Comparison of ENCODE assay signal across 8 mouse cellular contexts in the genomic region with DNA sequence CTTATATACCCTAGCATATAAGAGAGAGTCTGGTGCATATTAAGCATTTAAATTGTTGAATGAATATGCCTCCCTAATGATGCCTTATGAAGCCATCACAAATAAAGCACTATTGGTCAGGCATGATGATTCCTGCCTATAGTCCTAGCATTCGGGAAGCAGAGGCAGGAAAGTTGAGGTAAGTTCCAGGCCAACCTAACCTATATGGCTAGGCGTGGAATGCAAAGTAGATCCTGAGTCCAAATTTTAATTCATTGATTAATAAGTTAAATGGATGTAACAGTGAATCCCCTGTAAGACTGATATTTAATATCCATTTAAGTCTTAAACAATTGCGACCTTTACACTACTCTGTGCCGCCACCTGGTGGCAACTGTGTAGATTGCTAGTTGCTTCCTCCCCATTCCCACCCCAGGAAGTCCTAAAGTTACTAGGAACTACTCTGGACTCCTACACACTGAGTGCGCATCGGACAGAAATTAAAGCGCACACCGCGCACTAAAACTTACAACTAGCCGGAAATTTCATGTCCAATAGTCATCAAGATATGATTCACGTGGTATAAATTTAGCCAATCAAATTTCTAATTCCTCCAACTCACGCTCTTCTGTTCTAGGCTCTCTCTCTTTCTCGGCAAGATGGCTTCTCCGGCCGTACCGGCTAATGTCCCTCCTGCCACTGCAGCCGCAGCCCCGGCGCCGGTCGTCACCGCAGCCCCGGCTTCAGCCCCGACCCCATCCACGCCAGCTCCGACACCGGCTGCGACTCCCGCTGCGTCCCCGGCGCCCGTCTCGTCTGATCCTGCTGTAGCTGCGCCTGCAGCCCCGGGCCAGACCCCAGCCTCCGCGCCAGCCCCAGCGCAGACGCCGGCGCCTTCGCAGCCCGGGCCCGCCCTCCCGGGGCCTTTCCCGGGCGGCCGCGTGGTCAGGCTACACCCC. TPM values are rescaled to one million over a fixed set of nuclear protein-coding genes. Genes with fewer than 3 reads are reported as not detected.
A peak's percentile ranks its signal among the peaks of the same experiment; 100 is the strongest.
DNase-seq lines count a peak whose midpoint lies in the region; ATAC-seq and TF ChIP-seq lines count a peak whose summit lies in the region.

Gene Eif3f (plus strand): TSS at position 624 of the 938 bp plus-strand sequence.

- peaks cover 2% of the 10 kb centered on the region; the same call in 1 of the 2 replicates for H3K4me1 ChIP-seq in bone marrow, adult 2 months (ENCODE audit: control insufficient read depth, insufficient read depth, low read length)
- H3K4me1 ChIP-seq in embryonic facial prominence, embryonic 15.5 days = peaks cover 11% of the 10 kb centered on the region
- peaks cover 11% of the 10 kb centered on the region for H3K4me1 ChIP-seq in limb, embryonic 14.5 days (ENCODE audit: control insufficient read depth, insufficient read depth, low read length)
- H3K4me1 ChIP-seq in midbrain, postnatal 0 days (ENCODE audit: insufficient read depth, low read length) = peaks cover 11% of the 10 kb centered on the region; the same call in 1 of the 2 replicates

- H3K4me2 ChIP-seq in embryonic facial prominence, embryonic 15.5 days (replicated peaks) = peak within 1 kb of the TSS; percentile 79
- H3K4me2 ChIP-seq in limb, embryonic 14.5 days (replicated peaks; ENCODE audit: low read depth, low read length, severe bottlenecking) = peak within 1 kb of the TSS; percentile 81
- H3K4me2 ChIP-seq in midbrain, postnatal 0 days (ENCODE audit: low read depth, low read length, poor library complexity, severe bottlenecking) = peak within 1 kb of the TSS; percentile 87

- peak within 1 kb of the TSS; percentile 88 for H3K4me3 ChIP-seq in bone marrow, adult 2 months (replicated peaks; ENCODE audit: control insufficient read depth, low read depth, low read length)
- H3K4me3 ChIP-seq in embryonic facial prominence, embryonic 15.5 days (replicated peaks) = peak within 1 kb of the TSS; percentile 97
- H3K4me3 ChIP-seq in limb, embryonic 14.5 days (replicated peaks; ENCODE audit: low read length) = peak within 1 kb of the TSS; percentile 91
- H3K4me3 ChIP-seq in midbrain, postnatal 0 days (ENCODE audit: low read depth, low read length) = peak within 1 kb of the TSS; percentile 100

- WGBS in bone marrow, adult 2 months = 1% methylated on average over 50 of the region's 50 CpGs
- WGBS in embryonic facial prominence, embryonic 15.5 days = 2% methylated on average over 50 of the region's 50 CpGs
- WGBS in limb, embryonic 14.5 days = 1% methylated on average over 49 of the region's 50 CpGs
- 2% methylated on average over 50 of the region's 50 CpGs for WGBS in midbrain, postnatal 0 days

- peak within 1 kb of the TSS; percentile 90 for H3K27ac ChIP-seq in bone marrow, adult 2 months (ENCODE audit: control insufficient read depth, insufficient read depth, low read depth, low read length, poor library complexity)
- H3K27ac ChIP-seq in embryonic facial prominence, embryonic 15.5 days (replicated peaks) = peak within 1 kb of the TSS; percentile 65
- H3K27ac ChIP-seq in limb, embryonic 14.5 days (replicated peaks; ENCODE audit: low read depth, low read length) = peak within 1 kb of the TSS; percentile 72
- peak within 1 kb of the TSS; percentile 87 for H3K27ac ChIP-seq in midbrain, postnatal 0 days (ENCODE audit: low read depth, low read length)

- peak; percentile 97 for ATAC-seq in embryonic facial prominence, embryonic 15.5 days (ENCODE audit: insufficient number of reproducible peaks, low FRiP score, low TSS enrichment, low read depth)
- peak; percentile 100 for ATAC-seq in limb, embryonic 14.5 days (ENCODE audit: low FRiP score, low read depth)
- peak; percentile 97 for ATAC-seq in midbrain, postnatal 0 days (ENCODE audit: low FRiP score)

- peaks cover 25% of the 10 kb centered on the region for H3K36me3 ChIP-seq in embryonic facial prominence, embryonic 15.5 days
- peaks cover 19% of the 10 kb centered on the region for H3K36me3 ChIP-seq in limb, embryonic 14.5 days (ENCODE audit: control insufficient read depth, insufficient read depth, low read length)
- peaks cover 19% of the 10 kb centered on the region for H3K36me3 ChIP-seq in midbrain, postnatal 0 days (ENCODE audit: insufficient read depth, low read length)

- DNase-seq in 416B (ENCODE audit: low read depth) = peak; percentile 100
- peak; percentile 99 for DNase-seq in heart, adult 8-10 months (ENCODE audit: low spot score)
- peak; percentile 99 for DNase-seq in kidney, adult 9 months
- DNase-seq in limb, embryonic 14.5 days (ENCODE audit: low spot score) = peak; percentile 98
- peak; percentile 99 for DNase-seq in midbrain, postnatal 0 days (ENCODE audit: low spot score)
- DNase-seq in spleen, postnatal 14 days (ENCODE audit: low spot score in 2 of 2) = peak; percentile 85 to 87

- peak; percentile 81 for TF ChIP-seq CTCF in bone marrow, adult 2 months (IDR thresholded peaks at IDR 0.05; ENCODE audit: control insufficient read depth, insufficient read depth, low read length)
- peak; percentile 96 for TF ChIP-seq CTCF in midbrain, postnatal 0 days (IDR thresholded peaks at IDR 0.05)

- no peaks in the 10 kb centered on the region for H3K9me3 ChIP-seq in embryonic facial prominence, embryonic 15.5 days (replicated peaks)
- no peaks in the 10 kb centered on the region for H3K9me3 ChIP-seq in limb, embryonic 14.5 days (ENCODE audit: control insufficient read depth, low read length)
- H3K9me3 ChIP-seq in midbrain, postnatal 0 days (ENCODE audit: low read length) = no peaks in the 10 kb centered on the region

- H3K9ac ChIP-seq in embryonic facial prominence, embryonic 15.5 days = peak within 1 kb of the TSS; percentile 90
- peak within 1 kb of the TSS; percentile 93 for H3K9ac ChIP-seq in limb, embryonic 14.5 days (ENCODE audit: low read depth, low read length, severe bottlenecking)
- H3K9ac ChIP-seq in midbrain, postnatal 0 days (replicated peaks; ENCODE audit: low read length, poor library complexity, severe bottlenecking) = peak within 1 kb of the TSS; percentile 92

- no peaks in the 10 kb centered on the region for H3K27me3 ChIP-seq in embryonic facial prominence, embryonic 15.5 days
- no peaks in the 10 kb centered on the region for H3K27me3 ChIP-seq in limb, embryonic 14.5 days (ENCODE audit: control insufficient read depth, insufficient read depth, low read length)
- H3K27me3 ChIP-seq in midbrain, postnatal 0 days (ENCODE audit: insufficient read depth, low read length) = no peaks in the 10 kb centered on the region

- peak; percentile 71 for TF ChIP-seq POLR2A in bone marrow, adult 2 months (IDR thresholded peaks at IDR 0.05; ENCODE audit: borderline replicate concordance, control insufficient read depth, low read depth, low read length)
- TF ChIP-seq POLR2A in limb, embryonic 14.5 days (IDR thresholded peaks at IDR 0.05; ENCODE audit: borderline replicate concordance, extremely low read depth, insufficient read depth, insufficient read length) = peak; percentile 74; the same call in 1 of the 2 replicates

RNA-seq across cellular contexts. Expression of gene Eif3f, which starts in this region (rescaled TPM):
- polyA plus RNA-seq in bone marrow, adult 2 months (2011; ENCODE audit: insufficient read depth, insufficient read length, low replicate concordance, missing spikeins) = 61.3 and 83.8 TPM in 2 replicates
- 97.9 and 102 TPM in 2 replicates for polyA plus RNA-seq in embryonic facial prominence, embryonic 15.5 days (2015; fragmentation: Nextera tagmentation; extraction: Ambion mirVana)
- 10 to 100 TPM; 81.4 to 89.7 (median 83.2) TPM for total RNA-seq in heart, adult 8-10 months (2022)
- 122 and 141 TPM in 2 replicates for polyA plus RNA-seq in limb, embryonic 14.5 days (2012; rRNA removed)
- polyA plus RNA-seq in limb, embryonic 14.5 days (2014; fragmentation: Nextera tagmentation; extraction: Ambion mirVana) = 120 and 123 TPM in 2 replicates
- total RNA-seq in midbrain, postnatal 0 days (2014; rRNA removed) = 121 TPM in 2 replicates
- 73.9 and 77.8 TPM in 2 replicates for polyA plus RNA-seq in midbrain, postnatal 0 days (2015; fragmentation: Nextera tagmentation; extraction: Ambion mirVana)

Comparison
In these comparisons a context has a peak if more than half of its experiments do, and no peak if none do; other contexts are left out.
1. Peak in every context shown above with its lines: DNase-seq, ATAC-seq, H3K4me3 ChIP-seq and H3K27ac ChIP-seq.